Comparison of ENCODE assay signal across 7 mouse cellular contexts in the genomic region with DNA sequence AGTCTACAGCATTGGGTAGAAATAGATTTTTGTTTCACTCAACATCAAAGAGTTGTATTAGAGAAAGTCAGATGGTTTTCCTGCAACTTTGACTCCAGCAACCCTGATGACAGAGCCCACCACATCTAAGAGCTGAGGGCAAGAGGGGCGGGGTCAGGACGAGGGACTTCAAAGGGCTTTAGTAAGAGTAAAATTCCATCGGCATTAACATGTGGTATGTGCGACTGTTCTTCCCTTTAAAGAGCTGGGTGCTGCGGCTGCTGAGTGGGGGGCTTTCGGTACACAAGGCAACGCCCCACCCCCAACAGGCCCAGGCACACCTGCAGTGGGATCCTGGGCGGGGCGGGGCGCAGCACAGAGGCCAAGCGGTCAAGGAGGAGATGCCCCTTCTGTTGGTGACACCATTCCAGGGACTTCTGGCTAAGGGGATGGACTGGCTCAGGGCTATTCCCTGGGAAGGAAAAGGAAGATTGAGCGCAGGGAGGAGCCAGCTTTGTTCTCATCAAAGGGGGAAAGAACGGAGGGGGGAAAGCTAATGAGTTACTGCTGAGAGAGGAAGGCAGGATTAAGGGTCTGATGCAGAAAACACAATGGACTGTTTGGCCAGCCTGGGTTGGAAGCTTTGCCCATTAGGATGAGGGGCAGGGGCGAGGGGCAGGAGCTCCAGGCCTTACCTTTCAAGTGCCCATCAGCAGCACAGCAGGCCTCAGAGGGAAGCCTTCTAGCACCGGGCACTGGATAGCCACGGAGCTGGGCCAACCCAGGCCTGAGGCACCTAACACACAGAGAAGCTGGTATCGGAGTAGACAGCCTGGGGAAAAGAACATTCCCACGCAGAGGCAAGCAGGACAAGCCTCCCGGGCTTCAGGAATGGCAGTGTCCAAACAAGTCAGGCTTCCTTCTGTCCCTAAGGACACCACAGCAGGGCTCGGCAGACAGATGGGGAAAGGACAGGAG.
A peak's percentile ranks its signal among the peaks of the same experiment; 100 is the strongest.
DNase-seq lines count a peak whose midpoint lies in the region; ATAC-seq and TF ChIP-seq lines count a peak whose summit lies in the region.

No protein-coding gene starts in this region.

- peak overlapping the region; percentile 29 for H3K4me2 ChIP-seq in hindbrain, embryonic 12.5 days (replicated peaks)
- H3K4me2 ChIP-seq in neural tube, embryonic 12.5 days (replicated peaks), result peak overlapping the region; percentile 34

- no peaks in the 10 kb centered on the region for H3K9me3 ChIP-seq in E14TG2a.4 (ENCODE audit: low read length)
- H3K9me3 ChIP-seq in hindbrain, embryonic 12.5 days (replicated peaks), result no peaks in the 10 kb centered on the region
- H3K9me3 ChIP-seq in neural tube, embryonic 12.5 days, result no peaks in the 10 kb centered on the region

- peak; percentile 61 for DNase-seq in ZHBTc4 (ENCODE audit: low read depth, low spot score)
- no peak for DNase-seq in urinary bladder, adult 2 months (ENCODE audit: low spot score)
- no peak for DNase-seq in gastrocnemius, postnatal 25 days
- DNase-seq in kidney, adult 2 months, result no peak

- H3K9ac ChIP-seq in hindbrain, embryonic 12.5 days, result peak overlapping the region; percentile 43; the same call in 1 of the 2 replicates
- 0 out of 2 replicates have a peak overlapping the region, but pooled peaks have one; percentile 14 for H3K9ac ChIP-seq in neural tube, embryonic 12.5 days

- H3K4me1 ChIP-seq in E14TG2a.4 (replicated peaks; ENCODE audit: low read depth, low read length), result peaks cover 72% of the 10 kb centered on the region
- peaks cover 70% of the 10 kb centered on the region for H3K4me1 ChIP-seq in hindbrain, embryonic 12.5 days
- H3K4me1 ChIP-seq in neural tube, embryonic 12.5 days, result peaks cover 59% of the 10 kb centered on the region
- no peaks in the 10 kb centered on the region for H3K4me1 ChIP-seq in kidney, adult 2 months (ENCODE audit: control insufficient read depth, insufficient read depth, low read length)

- no peaks in the 10 kb centered on the region for H3K27me3 ChIP-seq in E14TG2a.4 (ENCODE audit: insufficient read depth, low read length)
- no peaks in the 10 kb centered on the region for H3K27me3 ChIP-seq in hindbrain, embryonic 12.5 days
- H3K27me3 ChIP-seq in neural tube, embryonic 12.5 days (replicated peaks), result no peaks in the 10 kb centered on the region
- H3K27me3 ChIP-seq in kidney, adult 2 months (replicated peaks; ENCODE audit: control insufficient read depth, insufficient read depth, low read length), result no peaks in the 10 kb centered on the region

- H3K4me3 ChIP-seq in E14TG2a.4 (replicated peaks; ENCODE audit: low read length), result 0 out of 2 replicates have a peak overlapping the region, but pooled peaks have one; percentile 26
- no peak overlapping the region for H3K4me3 ChIP-seq in hindbrain, embryonic 12.5 days
- H3K4me3 ChIP-seq in neural tube, embryonic 12.5 days, result no peak overlapping the region
- H3K4me3 ChIP-seq in kidney, adult 2 months (ENCODE audit: insufficient read depth, low read depth, low read length), result no peak overlapping the region

- peak; percentile 70 for ATAC-seq in hindbrain, embryonic 12.5 days (ENCODE audit: low FRiP score)
- ATAC-seq in neural tube, embryonic 12.5 days (ENCODE audit: low FRiP score, low read depth), result peak; percentile 65

- WGBS in hindbrain, embryonic 12.5 days, result 5% methylated on average over 20 of the region's 20 CpGs
- WGBS in neural tube, embryonic 12.5 days, result 5% methylated on average over 20 of the region's 20 CpGs
- WGBS in kidney, adult 2 months, result 62% methylated on average over 20 of the region's 20 CpGs

- no peak for TF ChIP-seq POLR2A in kidney, adult 2 months (IDR thresholded peaks at IDR 0.05; ENCODE audit: low read depth, low read length)

- H3K36me3 ChIP-seq in E14TG2a.4 (ENCODE audit: insufficient read depth, low read length), result peaks cover 35% of the 10 kb centered on the region
- H3K36me3 ChIP-seq in hindbrain, embryonic 12.5 days, result no peaks in the 10 kb centered on the region; the same call in 1 of the 2 replicates
- 0 out of 2 replicates have a peak, but pooled peaks cover 5% of the 10 kb centered on the region for H3K36me3 ChIP-seq in neural tube, embryonic 12.5 days
- no peaks in the 10 kb centered on the region for H3K36me3 ChIP-seq in kidney, adult 2 months (ENCODE audit: control insufficient read depth, insufficient read depth, low read length)

- peak overlapping the region; percentile 77 for H3K27ac ChIP-seq in hindbrain, embryonic 12.5 days
- H3K27ac ChIP-seq in neural tube, embryonic 12.5 days, result no peak overlapping the region
- no peak overlapping the region for H3K27ac ChIP-seq in kidney, adult 2 months (ENCODE audit: insufficient read depth, low read depth, low read length)

- TF ChIP-seq CTCF in E14TG2a.4 (conservative IDR thresholded peaks at IDR 0.05; ENCODE audit: low read length), result no peak
- TF ChIP-seq CTCF in kidney, adult 2 months (conservative IDR thresholded peaks at IDR 0.05; ENCODE audit: insufficient read depth, insufficient read length, low read depth, low read length), result no peak
